Mouse (Mus musculus): ENCODE results near the gene Prlh. TPM values are rescaled to one million over a fixed set of nuclear protein-coding genes. Genes with fewer than 3 reads are reported as not detected.

Prlh gene
- polyA plus RNA-seq, 1 experiment: not detected

DNA sequence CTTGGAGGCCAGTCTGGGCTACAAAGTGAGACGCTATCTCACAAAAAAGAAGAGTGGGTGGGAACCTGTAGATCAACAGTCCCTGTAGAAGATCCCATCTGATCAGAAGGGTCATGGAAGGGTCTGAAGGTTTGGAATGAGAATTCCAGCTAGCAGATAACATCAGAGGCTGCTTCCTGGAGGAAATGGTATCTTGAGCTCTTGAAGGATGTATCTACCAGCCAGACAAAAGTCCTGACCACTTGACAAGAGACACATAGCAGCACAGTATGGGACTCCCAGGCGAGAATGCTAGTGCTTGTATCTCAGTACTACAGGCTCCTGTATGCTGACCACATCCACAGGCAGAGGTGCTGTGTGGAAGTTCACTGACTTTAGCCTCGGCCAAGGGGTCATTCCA, 48.2 kb downstream of the Prlh start:
- DNase-seq (ENCODE audit: low read depth): no peak

DNA sequence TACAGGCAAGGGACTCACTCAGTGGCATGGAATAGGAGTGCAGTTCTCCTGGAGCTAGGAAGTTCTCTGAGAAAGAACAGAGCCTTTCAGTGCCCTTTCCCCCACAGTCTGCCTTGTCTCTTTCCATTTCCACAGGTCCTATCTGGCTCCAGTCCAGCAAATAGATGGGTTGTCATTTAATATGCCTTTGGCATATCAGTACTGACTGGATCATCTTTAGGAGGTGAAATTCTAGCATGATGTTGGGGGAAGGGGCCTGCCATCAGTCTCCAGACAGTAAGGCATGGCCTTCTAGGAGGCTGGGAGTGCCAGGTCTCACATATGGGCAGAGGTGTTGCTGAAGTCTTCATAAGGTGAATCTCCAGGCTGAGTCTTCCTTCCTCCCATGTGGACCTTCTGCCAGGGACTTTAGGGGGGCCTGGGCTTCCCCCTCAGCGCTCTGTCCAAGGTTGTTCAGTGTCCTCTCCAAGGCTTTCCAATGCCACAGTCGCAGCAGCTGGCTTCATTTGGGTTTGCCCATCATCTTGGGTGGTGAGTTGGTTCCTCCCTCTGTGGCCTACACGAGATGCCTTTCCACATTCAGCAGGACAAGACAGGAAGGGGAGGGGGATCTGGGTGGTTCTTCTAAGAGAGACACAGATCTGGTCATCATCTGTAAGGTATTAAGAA, 49.1 kb downstream of the Prlh start:
- no peak for DNase-seq (ENCODE audit: low read depth)

DNA sequence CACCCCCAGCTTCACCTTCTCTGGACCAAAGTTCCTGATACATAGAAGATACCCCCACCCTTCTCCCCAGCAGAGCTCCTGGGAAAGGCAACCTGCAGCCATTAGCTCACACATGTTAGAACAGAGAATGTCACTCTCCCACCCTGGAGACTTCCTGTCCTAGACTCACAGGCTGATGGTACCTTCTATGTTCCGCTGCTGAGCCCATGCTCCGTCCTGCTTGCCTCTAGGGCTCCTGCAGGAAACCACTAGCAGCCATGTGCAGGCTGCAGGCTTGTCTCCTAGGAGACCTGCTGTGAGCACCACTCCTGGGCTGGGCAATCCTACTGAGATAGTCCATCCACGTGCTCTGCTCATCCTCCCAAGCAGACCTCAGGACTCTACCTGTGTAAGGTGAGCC, 49.7 kb downstream of the Prlh start:
- DNase-seq (ENCODE audit: low read depth): no peak

Other genes starting within 250 kb of the Prlh start
- 56.5 and 58.7 TPM in 2 replicates for gene Col6a3, start 109.1 kb upstream of the Prlh start, polyA plus RNA-seq (2012; rRNA removed)
- gene Mlph, start 38.0 kb upstream of the Prlh start, polyA plus RNA-seq (2012; rRNA removed): 29.4 and 35.8 TPM in 2 replicates
- gene Rab17, start 16.6 kb downstream of the Prlh start, polyA plus RNA-seq (2012; rRNA removed): 6.7 and 15.1 TPM in 2 replicates
- gene Lrrfip1, start 45.6 kb downstream of the Prlh start, polyA plus RNA-seq (2012; rRNA removed): 9.6 and 9.9 TPM in 2 replicates
- gene Rbm44, start 192.0 kb downstream of the Prlh start, polyA plus RNA-seq (2012; rRNA removed): 0.05 and 0.15 TPM in 2 replicates
- gene Ramp1, start 226.7 kb downstream of the Prlh start, polyA plus RNA-seq (2012; rRNA removed): 43.9 and 92.4 TPM in 2 replicates

Measured in gonadal fat pad, adult 2 months (tissue).